24 mouse cellular contexts compared by ENCODE assay signal in genomic region chr5:91166601-91167000, GRCm38 (mm10). TPM values are rescaled to one million over a fixed set of nuclear protein-coding genes. Genes with fewer than 3 reads are reported as not detected.
"Had no signal": no experiment of that assay in that cellular context is flagged by ENCODE, and none has a peak within 500 bp of the region (broad histone marks: within the 10 kb centered on the region; RNA-seq: fewer than 3 reads in every experiment).

No protein-coding gene starts in this region.

- ATAC-seq: liver, postnatal 0 days; midbrain, embryonic 15.5 days had no signal

- H3K9me3 ChIP-seq: kidney, embryonic 15.5 days; limb, embryonic 15.5 days; lung, embryonic 15.5 days; megakaryocyte, embryonic 14.5 days; midbrain, embryonic 15.5 days; neural tube, embryonic 12.5 days; neural tube, embryonic 15.5 days had no signal

- H3K9ac ChIP-seq: kidney, embryonic 15.5 days; limb, embryonic 15.5 days; liver, embryonic 14.5 days; liver, postnatal 0 days; lung, embryonic 15.5 days; midbrain, embryonic 15.5 days; neural tube, embryonic 12.5 days; neural tube, embryonic 15.5 days had no signal

- H3K4me2 ChIP-seq: kidney, embryonic 15.5 days; limb, embryonic 15.5 days; liver, embryonic 11.5 days; lung, embryonic 15.5 days; midbrain, embryonic 11.5 days; midbrain, embryonic 15.5 days; neural tube, embryonic 12.5 days; neural tube, embryonic 15.5 days had no signal

- H3K27ac ChIP-seq: kidney, embryonic 15.5 days; layer of hippocampus, adult 2 months; limb, embryonic 15.5 days; liver, embryonic 14.5 days; lung, embryonic 15.5 days; midbrain, embryonic 15.5 days; neural tube, embryonic 12.5 days; neural tube, embryonic 15.5 days; stomach, postnatal 0 days had no signal

- H3K4me1 ChIP-seq: kidney, embryonic 15.5 days; limb, embryonic 15.5 days; lung, embryonic 15.5 days; megakaryocyte, embryonic 14.5 days; midbrain, embryonic 15.5 days; neural tube, embryonic 12.5 days; neural tube, embryonic 15.5 days had no signal

- H3K36me3 ChIP-seq: kidney, embryonic 15.5 days; limb, embryonic 15.5 days; lung, embryonic 15.5 days; midbrain, embryonic 15.5 days; neural tube, embryonic 12.5 days; neural tube, embryonic 15.5 days had no signal

- DNase-seq: kidney, adult 11 months; kidney, adult 8-10 months; kidney, postnatal 14 days; layer of hippocampus, adult 9-11 months; liver, postnatal 0 days; right cerebral cortex, adult 18-20 months; right cerebral cortex, postnatal 14 days; right cerebral cortex, postnatal 4 days; thymus, adult 2 months; thymus, postnatal 14 days; thymus, postnatal 4 days had no signal

- H3K4me3 ChIP-seq: kidney, embryonic 15.5 days; layer of hippocampus, adult 2 months; limb, embryonic 15.5 days; lung, embryonic 15.5 days; megakaryocyte, embryonic 14.5 days; midbrain, embryonic 15.5 days; neural tube, embryonic 12.5 days; neural tube, embryonic 15.5 days had no signal

- H3K27me3 ChIP-seq: kidney, embryonic 15.5 days; limb, embryonic 15.5 days; lung, embryonic 15.5 days; midbrain, embryonic 15.5 days; neural tube, embryonic 12.5 days; neural tube, embryonic 15.5 days had no signal

RNA-seq across cellular contexts. Expression of gene Areg, which starts 27.2 kb away (rescaled TPM):
- polyA plus RNA-seq: kidney, embryonic 15.5 days; limb, embryonic 11.5 days; liver, embryonic 11.5 days; liver, embryonic 14.5 days; liver, postnatal 0 days; midbrain, embryonic 11.5 days had no signal
